Mouse (Mus musculus) midbrain, embryonic 12.5 days (tissue): Measurements from ENCODE around the gene Atg16l2. TPM values are rescaled to one million over a fixed set of nuclear protein-coding genes. Genes with fewer than 3 reads are reported as not detected.

Source experiments
- ATAC-seq: fragments of 200-750 bp; cut with Nextera tagmentation; 2 replicates; pipeline ENCODE4 v1.8.0; 2017; ENCODE audit warnings: low read depth, moderate TSS enrichment, moderate library complexity; ENCODE audit not compliant: low FRiP score
- H3K27ac ChIP-seq: fragments of 300-500 bp; sonication (generic); replicated peaks from 2 replicates; pipeline ENCODE4 v1.5.1; 2016; ENCODE audit warnings: mild to moderate bottlenecking
- H3K27me3 ChIP-seq: fragments of 300-500 bp; sonication (generic); 2 replicates; pipeline ENCODE4 v1.6.1; 2016; ENCODE audit warnings: mild to moderate bottlenecking
- H3K36me3 ChIP-seq: fragments of 300-500 bp; sonication (generic); 2 replicates; pipeline ENCODE4 v1.6.1; 2016
- H3K4me1 ChIP-seq: fragments of 300-500 bp; sonication (generic); 2 replicates; pipeline ENCODE4 v1.6.1; 2016
- H3K4me2 ChIP-seq: fragments of 300-500 bp; sonication (generic); replicated peaks from 2 replicates; pipeline ENCODE4 v1.6.1; 2016; ENCODE audit warnings: mild to moderate bottlenecking, moderate library complexity
- H3K4me3 ChIP-seq: fragments of 300-500 bp; sonication (generic); 2 replicates; pipeline ENCODE4 v1.5.1; 2016; ENCODE audit warnings: mild to moderate bottlenecking
- H3K9ac ChIP-seq: fragments of 300-500 bp; sonication (generic); replicated peaks from 2 replicates; pipeline ENCODE4 v1.6.1; 2016; ENCODE audit warnings: mild to moderate bottlenecking, moderate library complexity
- H3K9me3 ChIP-seq: fragments of 300-500 bp; sonication (generic); 2 replicates; pipeline ENCODE4 v1.6.1; 2016; ENCODE audit warnings: mild to moderate bottlenecking
- WGBS: fragments of 180-500 bp; shearing (Covaris S2); methylation state at CpG from one replicate; pipeline ENCODE4 v1.1.7; 2016; 5-methylcytosine and 5-hydroxymethylcytosine counted together
- polyA plus RNA-seq: library from polyadenylated mRNA; unstranded; fragments of >200 nt; fragmentation: Nextera tagmentation; extraction: Ambion mirVana; gene quantifications from 2 replicates; pipeline ENCODE4 v1.2.1, GENCODE M21; 2016

Atg16l2 gene
- 18.5 and 19.3 TPM in 2 replicates for polyA plus RNA-seq

DNA sequence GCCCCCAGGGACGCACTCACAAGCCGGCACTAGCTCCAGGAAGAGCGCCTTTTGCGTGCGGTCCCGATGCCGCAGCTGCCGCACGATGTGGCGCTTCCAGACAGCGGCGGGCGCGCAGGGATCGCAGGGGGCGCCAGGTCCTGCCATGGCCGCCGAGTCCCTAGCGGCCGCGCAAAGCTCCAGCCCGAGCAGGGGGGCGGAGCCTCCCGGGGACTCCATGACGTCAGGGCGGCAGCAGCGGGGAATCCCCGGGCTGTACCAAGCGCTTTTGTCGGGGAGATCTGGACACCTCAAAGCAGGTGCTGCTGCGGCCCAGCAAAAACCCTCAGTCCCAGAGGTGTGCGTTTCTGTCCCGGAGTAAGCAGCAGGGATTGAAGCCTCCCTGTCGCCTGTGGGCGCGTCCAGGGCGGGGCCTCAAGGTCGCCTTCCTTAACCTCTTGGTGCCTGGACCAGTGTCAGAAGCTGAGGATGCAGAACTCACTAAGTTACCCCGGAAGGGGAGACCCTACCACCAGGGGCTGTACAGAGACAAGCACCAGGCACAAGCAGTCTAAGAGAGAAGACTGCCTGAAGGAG, at the start of gene Atg16l2:
Gene Atg16l2 (minus strand): TSS at position 371 of the 576 bp plus-strand sequence.
- H3K4me2 ChIP-seq = peak within 1 kb of the TSS; percentile 85
- peak within 1 kb of the TSS; percentile 70 for H3K9ac ChIP-seq
- no peaks in the 10 kb centered on the region for H3K36me3 ChIP-seq
- under 1% methylated on average over 38 of the region's 39 CpGs for WGBS
- peaks cover 16% of the 10 kb centered on the region for H3K4me1 ChIP-seq
- H3K9me3 ChIP-seq = no peaks in the 10 kb centered on the region
- peaks cover 34% of the 10 kb centered on the region for H3K27me3 ChIP-seq
- peak within 1 kb of the TSS; percentile 43; the same call in 1 of the 2 replicates for H3K27ac ChIP-seq
- peak within 1 kb of the TSS; percentile 67 for H3K4me3 ChIP-seq
- ATAC-seq = peak; percentile 96

GRCm38 (mm10) chr7:101349861-101350260, 47.8 kb upstream of the Atg16l2 start:
- Histone ChIP-seq H3K4me3 (no peak overlapping the region), H3K4me2 (no peak overlapping the region), H3K27ac (no peak overlapping the region), H3K9ac (0 out of 2 replicates have a peak overlapping the region, but pooled peaks have one; percentile 7), H3K4me1 (peaks cover 17% of the 10 kb centered on the region; the same call in 1 of the 2 replicates), H3K27me3 (peaks cover 22% of the 10 kb centered on the region), H3K36me3 (no peaks in the 10 kb centered on the region), H3K9me3 (no peaks in the 10 kb centered on the region)
- WGBS = 31% methylated on average over 2 of the region's 2 CpGs
- no peak for ATAC-seq

- peaks cover 17% of the 10 kb centered on the region; the same call in 1 of the 2 replicates for H3K4me1 ChIP-seq
- no peak overlapping the region for H3K27ac ChIP-seq
- H3K4me2 ChIP-seq = peak overlapping the region; percentile 68
- no peak; the same call in 1 of the 2 replicates for ATAC-seq
- peak overlapping the region; percentile 49 for H3K9ac ChIP-seq
- H3K9me3 ChIP-seq = no peaks in the 10 kb centered on the region
- peak overlapping the region; percentile 41 for H3K4me3 ChIP-seq
- peaks cover 22% of the 10 kb centered on the region for H3K27me3 ChIP-seq
- 4% methylated on average over 13 of the region's 13 CpGs for WGBS
- no peaks in the 10 kb centered on the region for H3K36me3 ChIP-seq
Measured at GRCm38 (mm10) chr7:101348312-101348711, 46.3 kb upstream of the Atg16l2 start.

GRCm38 (mm10) chr7:101347767-101348270, 45.8 kb upstream of the Atg16l2 start, which contains the start of gene Arap1:
Arap1 (plus strand) TSS chr7:101348067.
- H3K36me3 ChIP-seq = no peaks in the 10 kb centered on the region
- peak within 1 kb of the TSS; percentile 41 for H3K4me3 ChIP-seq
- peaks cover 17% of the 10 kb centered on the region; the same call in 1 of the 2 replicates for H3K4me1 ChIP-seq
- H3K9ac ChIP-seq = peak within 1 kb of the TSS; percentile 49
- peak within 1 kb of the TSS; percentile 68 for H3K4me2 ChIP-seq
- ATAC-seq = peak; percentile 75
- peaks cover 22% of the 10 kb centered on the region for H3K27me3 ChIP-seq
- WGBS = under 1% methylated on average over 34 of the region's 35 CpGs
- H3K27ac ChIP-seq = no peak within 1 kb of the TSS
- no peaks in the 10 kb centered on the region for H3K9me3 ChIP-seq

- peaks cover 22% of the 10 kb centered on the region for H3K27me3 ChIP-seq
- peaks cover 17% of the 10 kb centered on the region; the same call in 1 of the 2 replicates for H3K4me1 ChIP-seq
- no peak for ATAC-seq
- no peaks in the 10 kb centered on the region for H3K36me3 ChIP-seq
- H3K4me3 ChIP-seq = no peak overlapping the region
- 64% methylated on average over 2 of the region's 2 CpGs for WGBS
- H3K9me3 ChIP-seq = no peaks in the 10 kb centered on the region
- no peak overlapping the region for H3K4me2 ChIP-seq
- no peak overlapping the region for H3K9ac ChIP-seq
- H3K27ac ChIP-seq = no peak overlapping the region
Measured at GRCm38 (mm10) chr7:101346991-101347390, 44.9 kb upstream of the Atg16l2 start.

- no peaks in the 10 kb centered on the region for H3K36me3 ChIP-seq
- no peak overlapping the region for H3K27ac ChIP-seq
- H3K4me1 ChIP-seq = peaks cover 17% of the 10 kb centered on the region; the same call in 1 of the 2 replicates
- H3K4me3 ChIP-seq = no peak overlapping the region
- H3K4me2 ChIP-seq = no peak overlapping the region
- no peaks in the 10 kb centered on the region for H3K9me3 ChIP-seq
- peaks cover 15% of the 10 kb centered on the region for H3K27me3 ChIP-seq
- WGBS = 63% methylated on average over 4 of the region's 4 CpGs
- ATAC-seq = no peak
- H3K9ac ChIP-seq = no peak overlapping the region
Measured at GRCm38 (mm10) chr7:101344892-101345291, 42.8 kb upstream of the Atg16l2 start.

DNA sequence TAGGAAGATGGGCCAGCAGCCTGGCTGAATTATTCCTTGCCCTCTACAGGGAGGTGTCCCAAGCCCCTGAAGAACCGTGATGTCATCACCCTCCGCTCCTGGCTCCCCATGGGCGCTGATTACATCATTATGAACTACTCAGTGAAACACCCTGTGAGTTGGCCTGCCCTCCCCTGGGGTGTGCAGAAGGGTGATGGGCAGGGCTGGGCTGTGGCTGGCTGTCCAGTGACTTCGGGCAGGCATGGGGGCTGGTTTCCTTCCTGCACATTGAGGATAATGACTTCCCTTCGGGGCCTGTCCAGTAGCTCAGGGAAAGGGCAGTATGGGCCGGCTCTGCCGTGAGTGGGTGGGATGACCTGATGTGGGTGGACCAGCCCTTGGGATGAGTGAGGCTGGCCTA, 41.1 kb upstream of the Atg16l2 start:
- WGBS = 79% methylated on average over 7 of the region's 7 CpGs
- Histone ChIP-seq H3K27ac (no peak overlapping the region), H3K36me3 (no peaks in the 10 kb centered on the region), H3K4me1 (peaks cover 12% of the 10 kb centered on the region; the same call in 1 of the 2 replicates), H3K4me2 (no peak overlapping the region), H3K4me3 (no peak overlapping the region), H3K9me3 (no peaks in the 10 kb centered on the region), H3K27me3 (no peaks in the 10 kb centered on the region), H3K9ac (no peak overlapping the region)
- ATAC-seq = no peak

DNA sequence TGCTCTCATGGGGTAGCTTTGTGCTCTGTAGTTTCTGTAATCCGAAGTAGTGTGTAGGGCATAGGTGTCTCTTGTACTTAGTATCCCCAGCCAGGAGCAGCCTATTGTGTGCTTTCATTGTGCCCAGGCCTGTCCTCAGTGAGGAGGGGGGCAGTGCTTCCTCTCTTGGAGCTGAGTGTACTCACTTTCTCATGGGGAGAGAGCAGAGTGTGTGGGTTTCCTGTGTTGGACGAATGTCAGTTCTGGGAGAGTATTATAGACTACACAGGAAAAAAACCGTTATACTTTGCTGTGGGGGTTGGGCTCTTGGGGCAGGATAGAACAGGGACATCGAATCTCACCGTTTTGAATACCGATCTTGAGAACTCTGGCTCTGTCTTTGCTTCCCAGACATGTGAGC, 39.4 kb upstream of the Atg16l2 start:
- Histone ChIP-seq H3K4me3 (no peak overlapping the region), H3K36me3 (no peaks in the 10 kb centered on the region), H3K4me2 (no peak overlapping the region), H3K27ac (no peak overlapping the region), H3K27me3 (no peaks in the 10 kb centered on the region), H3K9me3 (no peaks in the 10 kb centered on the region), H3K4me1 (0 out of 2 replicates have a peak, but pooled peaks cover 6% of the 10 kb centered on the region), H3K9ac (no peak overlapping the region)
- ATAC-seq = no peak
- 83% methylated on average over 6 of the region's 6 CpGs for WGBS

DNA sequence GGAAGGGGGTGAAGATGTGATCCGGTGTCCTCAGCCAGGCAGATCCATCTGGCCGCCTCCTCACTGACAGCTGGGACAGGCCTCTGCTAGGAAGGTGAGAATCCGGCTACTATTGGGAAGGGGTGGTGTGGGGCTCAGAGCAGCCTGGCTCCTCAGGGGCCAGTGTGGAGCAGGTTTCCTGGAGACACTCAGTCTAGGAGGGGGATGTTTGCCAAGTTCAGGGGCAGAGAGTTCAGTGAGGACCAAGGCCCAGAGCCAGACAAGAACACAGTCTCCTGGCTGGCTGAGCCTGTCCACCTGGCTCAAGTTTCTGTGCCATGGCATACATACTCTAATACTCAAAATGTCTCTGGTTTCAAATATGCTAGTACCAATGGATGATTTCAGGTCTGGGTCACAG, 35.4 kb upstream of the Atg16l2 start:
- no peaks in the 10 kb centered on the region for H3K9me3 ChIP-seq
- H3K27me3 ChIP-seq = no peaks in the 10 kb centered on the region
- no peak for ATAC-seq
- no peak overlapping the region for H3K27ac ChIP-seq
- WGBS = 83% methylated on average over 3 of the region's 3 CpGs
- no peak overlapping the region for H3K9ac ChIP-seq
- no peak overlapping the region for H3K4me3 ChIP-seq
- H3K4me2 ChIP-seq = no peak overlapping the region
- no peaks in the 10 kb centered on the region for H3K4me1 ChIP-seq
- no peaks in the 10 kb centered on the region for H3K36me3 ChIP-seq

DNA sequence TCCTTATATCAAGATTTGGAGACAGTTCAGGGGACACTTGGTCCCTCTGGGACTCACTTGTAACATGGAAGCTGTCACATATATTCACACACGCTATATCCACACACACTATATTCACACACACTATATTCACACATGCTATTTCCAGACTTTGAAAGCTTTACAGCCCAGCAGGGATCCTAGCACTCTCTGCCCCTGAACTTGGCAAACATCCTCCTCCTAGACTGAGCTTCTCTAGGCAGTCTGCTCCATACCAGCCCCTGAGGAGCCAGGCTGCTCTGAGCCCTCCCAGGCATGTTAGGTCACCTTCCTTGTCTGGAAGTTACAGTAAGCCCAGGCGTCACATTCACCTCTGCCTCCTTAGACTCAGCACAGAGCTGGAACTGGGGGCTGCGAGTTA, 34.6 kb upstream of the Atg16l2 start:
- 91% methylated on average over 3 of the region's 3 CpGs for WGBS
- Histone ChIP-seq H3K9me3 (no peaks in the 10 kb centered on the region), H3K4me3 (no peak overlapping the region), H3K9ac (no peak overlapping the region), H3K27ac (no peak overlapping the region), H3K4me1 (no peaks in the 10 kb centered on the region), H3K27me3 (no peaks in the 10 kb centered on the region), H3K4me2 (no peak overlapping the region), H3K36me3 (no peaks in the 10 kb centered on the region)
- ATAC-seq = no peak

DNA sequence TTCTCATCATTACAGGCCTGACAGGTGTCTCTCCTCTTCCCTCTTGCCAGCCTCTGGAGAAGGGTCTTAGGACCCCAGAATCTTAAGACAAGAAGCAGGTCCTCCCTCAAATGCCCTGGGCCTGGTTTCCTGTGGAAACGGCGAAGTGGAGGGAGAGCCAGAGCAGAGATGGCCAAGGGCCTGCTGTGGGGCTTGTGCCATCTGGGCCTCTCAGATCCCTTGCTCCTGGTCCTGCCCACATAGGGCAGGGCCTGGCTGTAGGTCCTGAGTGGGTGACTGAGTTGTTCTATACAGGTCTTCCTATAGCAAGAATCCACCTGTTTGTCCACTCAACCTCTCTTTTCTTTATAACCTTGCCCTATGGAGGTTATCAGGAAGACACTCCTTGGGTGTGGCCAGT, 33.2 kb upstream of the Atg16l2 start:
- no peak overlapping the region for H3K4me2 ChIP-seq
- no peak overlapping the region for H3K4me3 ChIP-seq
- 85% methylated on average over 2 of the region's 2 CpGs for WGBS
- H3K9ac ChIP-seq = no peak overlapping the region
- no peaks in the 10 kb centered on the region for H3K36me3 ChIP-seq
- H3K27ac ChIP-seq = no peak overlapping the region
- 0 out of 2 replicates have a peak, but pooled peaks cover 2% of the 10 kb centered on the region for H3K4me1 ChIP-seq
- ATAC-seq = no peak
- no peaks in the 10 kb centered on the region for H3K9me3 ChIP-seq
- no peaks in the 10 kb centered on the region for H3K27me3 ChIP-seq

DNA sequence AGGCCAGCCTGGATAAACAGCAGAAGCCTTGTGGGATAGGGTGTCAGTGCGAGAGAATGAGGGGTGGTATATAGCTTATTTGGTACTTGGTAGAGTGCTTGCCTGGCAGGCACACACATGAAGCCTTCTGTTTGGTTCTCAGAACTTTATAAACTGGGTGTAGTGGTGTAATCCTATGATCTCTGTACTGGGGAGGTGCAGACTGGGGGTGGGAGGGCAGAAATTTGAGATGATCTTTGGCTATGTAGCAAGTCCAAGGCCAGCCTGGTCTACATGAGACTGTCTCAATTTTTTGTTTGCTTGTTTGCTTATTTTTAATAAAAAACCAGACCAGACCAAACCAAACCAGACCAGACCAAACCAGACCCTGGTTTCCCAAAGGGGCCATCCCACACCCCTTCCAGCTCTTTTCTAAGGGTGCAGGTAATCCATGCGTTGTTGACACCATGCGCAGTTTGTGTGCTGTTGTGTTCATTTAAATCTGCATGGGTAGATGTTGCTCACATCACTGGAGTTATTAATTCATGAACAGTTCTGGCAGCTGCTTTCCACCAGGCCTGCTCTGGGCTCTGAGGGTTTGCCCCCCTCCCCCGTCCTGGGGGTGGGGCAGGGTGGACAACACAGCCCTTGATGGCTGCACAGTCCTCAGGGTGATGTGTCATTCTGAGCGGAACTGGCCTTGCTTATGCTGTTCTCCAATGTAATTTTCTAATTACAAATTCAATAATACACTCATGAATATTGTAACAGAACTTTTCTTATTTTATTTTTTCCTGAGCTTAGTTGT, 30.2 kb upstream of the Atg16l2 start:
- H3K4me2 ChIP-seq = no peak overlapping the region
- no peaks in the 10 kb centered on the region for H3K27me3 ChIP-seq
- H3K9me3 ChIP-seq = no peaks in the 10 kb centered on the region
- H3K4me3 ChIP-seq = no peak overlapping the region
- H3K4me1 ChIP-seq = peaks cover 13% of the 10 kb centered on the region
- peak; percentile 41; the same call in 1 of the 2 replicates for ATAC-seq
- H3K36me3 ChIP-seq = no peaks in the 10 kb centered on the region
- no peak overlapping the region for H3K27ac ChIP-seq
- WGBS = 84% methylated on average over 5 of the region's 5 CpGs
- no peak overlapping the region for H3K9ac ChIP-seq
